Mouse (Mus musculus) midbrain, embryonic 10.5 days (tissue): Measurements from ENCODE around the gene Tcfl5. TPM values are rescaled to one million over a fixed set of nuclear protein-coding genes. Genes with fewer than 3 reads are reported as not detected.

Experiments used
- DNase-seq: peaks from one replicate; pipeline ENCODE4 v3.0.0-alpha.2; 2017; ENCODE audit warnings: low spot score
- H3K27ac ChIP-seq: fragments of 300-500 bp; sonication (generic); replicated peaks from 2 replicates; pipeline ENCODE4 v1.5.1; 2016; ENCODE audit warnings: mild to moderate bottlenecking
- H3K27me3 ChIP-seq: fragments of 300-500 bp; sonication (generic); 2 replicates; pipeline ENCODE4 v1.6.1; 2016; ENCODE audit warnings: low read depth, mild to moderate bottlenecking; ENCODE audit not compliant: poor library complexity, severe bottlenecking
- H3K36me3 ChIP-seq: fragments of 300-500 bp; sonication (generic); 2 replicates; pipeline ENCODE4 v1.6.1; 2016; ENCODE audit warnings: mild to moderate bottlenecking, moderate library complexity
- H3K4me1 ChIP-seq: fragments of 300-500 bp; sonication (generic); 2 replicates; pipeline ENCODE4 v1.6.1; 2016
- H3K4me3 ChIP-seq: fragments of 300-500 bp; sonication (generic); 2 replicates; pipeline ENCODE4 v1.5.1; 2016; ENCODE audit warnings: mild to moderate bottlenecking, moderate library complexity
- H3K9me3 ChIP-seq: fragments of 300-500 bp; sonication (generic); replicated peaks from 2 replicates; pipeline ENCODE4 v1.6.1; 2016; ENCODE audit warnings: mild to moderate bottlenecking
- WGBS: fragments of 180-500 bp; shearing (Covaris S2); methylation state at CpG from one replicate; pipeline ENCODE4 v1.1.7; 2016; 5-methylcytosine and 5-hydroxymethylcytosine counted together
- polyA plus RNA-seq: library from polyadenylated mRNA; unstranded; fragments of >200 nt; fragmentation: Nextera tagmentation; extraction: Ambion mirVana; gene quantifications from 2 replicates; pipeline ENCODE4 v1.2.1, GENCODE M21; 2016

Tcfl5 gene
- polyA plus RNA-seq, 1 experiment from 2014 or later = 0.26 TPM

DNA sequence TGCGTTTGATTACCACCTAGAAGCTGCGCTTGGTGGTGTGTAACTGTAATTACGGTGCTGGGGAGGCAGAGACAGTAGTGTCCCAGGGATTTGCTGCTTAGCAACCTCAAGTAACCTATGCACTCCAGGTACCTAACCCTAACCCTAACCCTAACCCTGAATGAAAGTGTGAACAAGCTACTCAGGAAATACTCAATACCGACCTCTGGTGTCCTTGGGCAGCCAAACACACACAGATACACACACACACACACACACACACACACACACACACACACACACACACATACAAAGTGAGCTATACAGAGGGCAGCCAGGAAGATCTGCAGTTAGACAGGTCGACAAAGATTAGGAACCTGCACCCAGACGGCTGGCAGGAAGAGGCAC is 53.8 kb downstream of the Tcfl5 start:
- DNase-seq = no peak
- Histone ChIP-seq H3K27me3 (no peaks in the 10 kb centered on the region), H3K27ac (peak overlapping the region; percentile 94), H3K9me3 (no peaks in the 10 kb centered on the region), H3K36me3 (peaks cover 70% of the 10 kb centered on the region), H3K4me1 (peaks cover 28% of the 10 kb centered on the region), H3K4me3 (peak overlapping the region; percentile 89)
- 48% methylated on average over 6 of the region's 6 CpGs for WGBS

DNA sequence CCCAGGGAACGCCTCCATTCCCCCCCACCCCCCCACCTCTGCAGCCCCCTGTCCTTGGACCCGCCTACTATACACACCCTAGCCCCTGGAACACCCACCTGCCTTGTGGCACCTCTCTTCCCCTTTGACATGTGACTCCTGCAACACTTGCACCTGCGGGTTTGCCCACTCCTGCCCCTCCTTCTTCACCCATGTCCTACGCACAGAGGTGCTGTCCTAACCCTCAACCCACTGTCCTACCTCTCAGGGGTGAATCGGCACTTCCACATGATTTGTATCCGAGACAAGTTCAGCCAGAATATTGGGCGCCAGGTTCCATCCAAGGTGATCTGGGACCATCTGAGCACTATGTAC is 59.4 kb downstream of the Tcfl5 start:
- H3K9me3 ChIP-seq = no peaks in the 10 kb centered on the region
- H3K36me3 ChIP-seq = peaks cover 37% of the 10 kb centered on the region
- peaks cover 32% of the 10 kb centered on the region for H3K4me1 ChIP-seq
- H3K4me3 ChIP-seq = peak overlapping the region; percentile 96
- 35% methylated on average over 7 of the region's 7 CpGs for WGBS
- DNase-seq = no peak
- peak overlapping the region; percentile 98 for H3K27ac ChIP-seq
- peaks cover 21% of the 10 kb centered on the region for H3K27me3 ChIP-seq

DNA sequence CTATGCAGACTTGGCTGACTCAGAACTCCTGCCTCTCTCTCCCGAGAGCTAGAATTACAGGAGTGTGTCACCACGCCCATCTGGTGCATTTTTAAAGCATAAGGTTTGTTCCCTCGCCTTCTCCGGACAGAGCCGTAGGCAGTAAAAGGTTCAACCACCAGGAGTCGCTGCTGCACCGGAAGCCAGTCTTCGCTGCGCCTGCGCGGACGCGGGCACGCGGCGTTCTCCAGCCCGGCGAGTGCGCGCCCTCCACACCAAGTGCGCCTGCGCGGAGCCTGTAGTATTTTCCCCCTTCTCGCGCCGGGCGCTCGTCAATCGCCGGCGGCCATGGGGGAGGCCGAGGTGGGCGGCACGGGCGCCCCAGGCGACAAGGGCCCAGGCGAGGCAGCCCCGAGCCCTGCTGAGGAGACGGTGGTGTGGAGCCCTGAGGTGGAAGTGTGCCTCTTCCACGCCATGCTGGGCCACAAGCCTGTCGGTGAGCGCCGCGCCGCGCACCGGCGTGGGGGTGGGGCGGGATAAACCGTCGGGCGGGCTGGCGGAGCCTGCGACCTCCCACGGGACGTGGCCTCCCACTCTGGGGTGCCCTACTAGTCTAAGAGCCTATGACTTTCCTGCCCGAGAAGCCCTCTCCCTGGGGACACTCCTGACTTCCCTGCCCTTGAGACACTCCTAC is 59.9 kb downstream of the Tcfl5 start:
- H3K36me3 ChIP-seq = peaks cover 37% of the 10 kb centered on the region
- DNase-seq = peak; percentile 95
- peak overlapping the region; percentile 96 for H3K4me3 ChIP-seq
- peaks cover 35% of the 10 kb centered on the region for H3K4me1 ChIP-seq
- H3K27me3 ChIP-seq = peaks cover 21% of the 10 kb centered on the region
- H3K9me3 ChIP-seq = no peaks in the 10 kb centered on the region
- under 1% methylated on average over 56 of the region's 57 CpGs for WGBS
- peak overlapping the region; percentile 98 for H3K27ac ChIP-seq

DNA sequence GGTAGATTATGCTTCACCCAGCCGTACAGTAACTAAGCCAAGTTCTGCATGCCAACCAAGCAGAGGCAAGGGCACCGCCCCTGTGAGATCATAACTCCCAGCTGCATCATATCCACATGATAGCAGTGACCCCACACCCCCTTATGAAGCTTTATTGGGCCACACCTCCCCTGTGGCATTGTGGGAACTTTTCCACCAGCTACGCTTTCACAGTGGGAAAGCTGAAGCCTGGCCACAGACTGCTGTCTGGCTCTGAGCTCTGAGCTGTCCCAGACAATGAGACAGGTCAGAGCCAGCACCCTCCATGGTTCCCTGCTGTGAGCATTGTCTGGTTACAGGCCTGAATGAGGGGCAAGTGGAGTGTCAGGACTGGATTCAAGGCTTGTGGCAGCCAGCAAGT is 61.5 kb downstream of the Tcfl5 start, which contains the start of gene Mrgbp:
Mrgbp (plus strand) TSS at position 303 of the 400 bp plus-strand sequence.
- Histone ChIP-seq H3K27ac (no peak within 1 kb of the TSS), H3K9me3 (no peaks in the 10 kb centered on the region), H3K4me3 (no peak within 1 kb of the TSS), H3K36me3 (peaks cover 22% of the 10 kb centered on the region), H3K4me1 (peaks cover 49% of the 10 kb centered on the region), H3K27me3 (peaks cover 21% of the 10 kb centered on the region)
- no peak for DNase-seq
- 85% methylated on average over 3 of the region's 3 CpGs for WGBS

DNA sequence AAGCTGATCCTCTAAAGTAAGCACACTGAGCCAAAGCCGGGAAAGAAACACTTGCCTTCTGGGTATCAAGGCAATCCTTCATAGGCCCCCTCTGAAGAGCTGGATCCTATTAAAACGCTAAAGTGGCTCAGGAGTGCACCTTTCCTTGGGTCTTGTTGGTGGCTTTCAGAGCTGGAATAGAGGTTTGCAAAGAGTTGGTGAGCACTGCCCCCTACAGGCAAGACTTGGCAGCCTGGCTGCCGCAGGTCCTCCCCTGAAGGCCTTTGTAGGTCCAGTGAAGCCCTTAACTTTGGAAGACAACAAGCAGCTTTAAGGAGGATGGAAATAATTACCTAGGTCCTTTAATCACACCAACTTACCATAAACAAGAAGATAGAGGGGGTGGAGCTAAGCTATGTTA is 63.8 kb downstream of the Tcfl5 start:
- Histone ChIP-seq H3K27me3 (peaks cover 25% of the 10 kb centered on the region), H3K36me3 (no peaks in the 10 kb centered on the region), H3K4me3 (no peak overlapping the region), H3K4me1 (peaks cover 34% of the 10 kb centered on the region), H3K27ac (no peak overlapping the region), H3K9me3 (no peaks in the 10 kb centered on the region)
- WGBS = 5% methylated on average over 3 of the region's 3 CpGs
- peak; percentile 75 for DNase-seq

DNA sequence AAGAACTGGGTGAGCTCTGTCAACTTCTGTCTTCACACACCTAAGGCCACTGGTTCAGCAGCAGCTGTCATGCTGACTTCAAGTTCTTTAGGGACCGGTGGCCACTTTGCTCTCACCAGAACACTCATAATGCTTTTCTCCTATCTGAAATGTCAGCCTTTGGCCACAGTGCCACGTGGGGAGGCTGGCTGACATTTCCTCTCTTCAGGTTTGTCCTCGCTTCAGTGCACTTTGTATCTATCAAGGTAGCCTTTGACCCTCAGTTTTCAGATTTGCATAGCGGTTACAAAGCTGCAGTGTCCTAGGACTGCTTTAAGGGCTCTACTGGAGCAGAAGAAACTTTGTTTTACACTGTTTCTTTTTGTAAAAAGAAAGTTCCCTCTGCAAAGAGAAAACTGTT is 66.0 kb downstream of the Tcfl5 start:
- peaks cover 20% of the 10 kb centered on the region for H3K4me1 ChIP-seq
- no peak overlapping the region for H3K27ac ChIP-seq
- no peaks in the 10 kb centered on the region for H3K9me3 ChIP-seq
- 38% methylated on average over 4 of the region's 4 CpGs for WGBS
- no peak overlapping the region for H3K4me3 ChIP-seq
- no peak for DNase-seq
- no peaks in the 10 kb centered on the region for H3K36me3 ChIP-seq
- peaks cover 25% of the 10 kb centered on the region for H3K27me3 ChIP-seq

Other genes with a start within 250 kb of the Tcfl5 start
- 5.3 and 6.7 TPM in 2 replicates for gene Slco4a1, start 186.5 kb downstream of the Tcfl5 start, polyA plus RNA-seq
- 0.10 and 0.24 TPM in 2 replicates for gene Ntsr1, start 142.7 kb downstream of the Tcfl5 start, polyA plus RNA-seq
- 39.7 and 41.2 TPM in 2 replicates for gene Mrgbp, start 61.4 kb downstream of the Tcfl5 start, polyA plus RNA-seq
- 104 and 107 TPM in 2 replicates for gene Ogfr, start 53.5 kb downstream of the Tcfl5 start, polyA plus RNA-seq
- 2.6 and 3.7 TPM in 2 replicates for gene Col9a3, start 44.9 kb downstream of the Tcfl5 start, polyA plus RNA-seq
- gene Dido1, start 67.3 kb upstream of the Tcfl5 start, polyA plus RNA-seq = 30.9 and 34.6 TPM in 2 replicates
- gene Gid8, start 67.4 kb upstream of the Tcfl5 start, polyA plus RNA-seq = 50.2 TPM in 2 replicates
- 0.43 and 0.57 TPM in 2 replicates for gene Slc17a9, start 82.6 kb upstream of the Tcfl5 start, polyA plus RNA-seq
- 10.8 and 12.0 TPM in 2 replicates for gene Bhlhe23, start 134.2 kb upstream of the Tcfl5 start, polyA plus RNA-seq